Mouse (Mus musculus) thymus, postnatal 10 days (tissue): Measurements from ENCODE around the gene Atcay.
"Not testable (repeated sequence)": the region's sequence is repeated elsewhere in the genome, so short reads cannot be mapped to it uniquely, and the experiment has no call there.

Source experiments
- DNase-seq, 2 experiments: peaks; one replicate each; pipeline ENCODE4 v3.0.0; 2021; ENCODE audit warnings: low spot score in 2 of 2

Atcay gene

GRCm38 (mm10) chr10:81200605-81201287 lies 29.9 kb downstream of the Atcay start:
- DNase-seq = no peak

GRCm38 (mm10) chr10:81200141-81200540 lies 30.5 kb downstream of the Atcay start:
- no peak for DNase-seq

GRCm38 (mm10) chr10:81198990-81199389 lies 31.6 kb downstream of the Atcay start:
- no peak for DNase-seq

GRCm38 (mm10) chr10:81198230-81198629 lies 32.4 kb downstream of the Atcay start:
- DNase-seq = peak in 1 of 2 experiments; percentile 72

GRCm38 (mm10) chr10:81197305-81197704 lies 33.3 kb downstream of the Atcay start:
- DNase-seq = no peak

- no peak for DNase-seq
These were observed 34.1 kb downstream of the Atcay start for GRCm38 (mm10) chr10:81196470-81197065.

GRCm38 (mm10) chr10:81195300-81195699 lies 35.3 kb downstream of the Atcay start:
- DNase-seq = no peak

- DNase-seq = peak in 1 of 2 experiments; percentile 31
These were observed 36.5 kb downstream of the Atcay start for GRCm38 (mm10) chr10:81193991-81194774.

GRCm38 (mm10) chr10:81192968-81193501 lies 37.6 kb downstream of the Atcay start:
- peak in 1 of 2 experiments; percentile 30 for DNase-seq

- peak; percentile 79 to 84 for DNase-seq
These were observed 38.2 kb downstream of the Atcay start for GRCm38 (mm10) chr10:81192270-81192967.

- DNase-seq = no peak
These were observed 39.2 kb downstream of the Atcay start for GRCm38 (mm10) chr10:81191342-81191982.

- DNase-seq = no peak
These were observed 39.7 kb downstream of the Atcay start for GRCm38 (mm10) chr10:81190912-81191321.

- no peak for DNase-seq
These were observed 40.3 kb downstream of the Atcay start for GRCm38 (mm10) chr10:81190236-81190911.

- DNase-seq = no peak
These were observed 40.8 kb downstream of the Atcay start for GRCm38 (mm10) chr10:81189821-81190220.

- no peak for DNase-seq
These were observed 43.5 kb downstream of the Atcay start for GRCm38 (mm10) chr10:81187161-81187560.

GRCm38 (mm10) chr10:81184765-81185164 lies 45.9 kb downstream of the Atcay start:
- no peak for DNase-seq

- DNase-seq = no peak
These were observed 46.8 kb downstream of the Atcay start, which contains the start of gene 4930442H23Rik for GRCm38 (mm10) chr10:81183805-81184204. 4930442H23Rik (minus strand) TSS chr10:81183849.

GRCm38 (mm10) chr10:81182336-81183333 lies 48.0 kb downstream of the Atcay start, which contains the start of gene Dapk3:
Dapk3 (plus strand) TSS chr10:81183005.
- DNase-seq = peak; percentile 93 to 94

GRCm38 (mm10) chr10:81181860-81182259 lies 48.8 kb downstream of the Atcay start:
- DNase-seq = not testable (repeated sequence)
